Mouse (Mus musculus) erythroblast, embryonic 14.5 days (primary cell): Measurements from ENCODE around the gene Nup153. TPM values are rescaled to one million over a fixed set of nuclear protein-coding genes. Genes with fewer than 3 reads are reported as not detected.
A peak's percentile ranks its signal among the peaks of the same experiment; 100 is the strongest.

Experiments
- H3K27me3 ChIP-seq: 2 replicates; pipeline ENCODE4 v1.6.1; 2012; ENCODE audit warnings: inconsistent platforms; ENCODE audit not compliant: control insufficient read depth
- H3K36me3 ChIP-seq: 2 replicates; pipeline ENCODE4 v1.6.1; 2012; ENCODE audit warnings: mild to moderate bottlenecking, inconsistent platforms; ENCODE audit not compliant: control insufficient read depth
- H3K4me1 ChIP-seq: 2 replicates; pipeline ENCODE4 v1.6.1; 2012; ENCODE audit warnings: inconsistent platforms; ENCODE audit not compliant: control insufficient read depth
- H3K4me3 ChIP-seq: replicated peaks from 2 replicates; pipeline ENCODE3; 2012; ENCODE audit warnings: moderate library complexity, mild to moderate bottlenecking, inconsistent platforms
- H3K9me3 ChIP-seq: 2 replicates; pipeline ENCODE4 v1.6.1; 2012; ENCODE audit warnings: low read length, inconsistent platforms, mixed read lengths; ENCODE audit not compliant: control insufficient read depth
- GATA1 ChIP-seq: IDR thresholded peaks from 2 replicates; pipeline ENCODE4 v1.6.1; 2012; ENCODE audit warnings: low read length, inconsistent platforms, mixed read lengths
- TAL1 ChIP-seq: IDR thresholded peaks from 3 replicates; pipeline ENCODE4 v1.6.1; 2012; ENCODE audit warnings: low read length, inconsistent platforms, mixed read lengths
- polyA plus RNA-seq: library from polyadenylated mRNA; stranded (reverse); fragments of >175 nt; gene quantifications from 2 replicates; pipeline ENCODE4 v1.2.3, GENCODE M21; 2012

Nup153 gene
- polyA plus RNA-seq, 1 experiment: 1.6 TPM

- no peak overlapping the region for H3K4me3 ChIP-seq
- H3K9me3 ChIP-seq: no peaks in the 10 kb centered on the region
- no peaks in the 10 kb centered on the region for H3K27me3 ChIP-seq
- no peaks in the 10 kb centered on the region; the same call in none of the 2 replicates for H3K36me3 ChIP-seq
- TF ChIP-seq TAL1 (no peak), GATA1 (no peak)
- no peaks in the 10 kb centered on the region for H3K4me1 ChIP-seq
Measured at GRCm38 (mm10) chr13:46758627-46759026, 30.9 kb upstream of the Nup153 start.

- no peak overlapping the region for H3K4me3 ChIP-seq
- H3K36me3 ChIP-seq: no peaks in the 10 kb centered on the region; the same call in none of the 2 replicates
- no peaks in the 10 kb centered on the region for H3K9me3 ChIP-seq
- H3K4me1 ChIP-seq: no peaks in the 10 kb centered on the region
- H3K27me3 ChIP-seq: no peaks in the 10 kb centered on the region
- TF ChIP-seq TAL1 (no peak), GATA1 (no peak)
Measured at GRCm38 (mm10) chr13:46757946-46758345, 30.2 kb upstream of the Nup153 start.

- TF ChIP-seq TAL1: no peak
- TF ChIP-seq GATA1: no peak
- H3K9me3 ChIP-seq: no peaks in the 10 kb centered on the region
Measured at GRCm38 (mm10) chr13:46753294-46753693, 25.6 kb upstream of the Nup153 start.

GRCm38 (mm10) chr13:46752566-46753229 is 25.0 kb upstream of the Nup153 start:
- H3K36me3 ChIP-seq: peaks cover 2% of the 10 kb centered on the region; the same call in 1 of the 2 replicates
- no peak overlapping the region for H3K4me3 ChIP-seq
- no peaks in the 10 kb centered on the region for H3K9me3 ChIP-seq
- H3K4me1 ChIP-seq: peaks cover 13% of the 10 kb centered on the region
- no peaks in the 10 kb centered on the region for H3K27me3 ChIP-seq
- no peak for TF ChIP-seq GATA1
- no peak for TF ChIP-seq TAL1

More at GRCm38 (mm10) chr13:46753294-46753693, 25.6 kb upstream of the Nup153 start:
- Histone ChIP-seq H3K4me1 (peaks cover 8% of the 10 kb centered on the region), H3K4me3 (no peak overlapping the region), H3K36me3 (peaks cover 2% of the 10 kb centered on the region; the same call in 1 of the 2 replicates), H3K27me3 (no peaks in the 10 kb centered on the region)

- H3K27me3 ChIP-seq: no peaks in the 10 kb centered on the region; the same call in 1 of the 2 replicates
- H3K9me3 ChIP-seq: no peaks in the 10 kb centered on the region
- peaks cover 2% of the 10 kb centered on the region; the same call in 1 of the 2 replicates for H3K36me3 ChIP-seq
- no peak overlapping the region for H3K4me3 ChIP-seq
- peaks cover 18% of the 10 kb centered on the region for H3K4me1 ChIP-seq
- TF ChIP-seq GATA1 (no peak), TAL1 (no peak)
Measured at GRCm38 (mm10) chr13:46748138-46748873, 20.6 kb upstream of the Nup153 start.

- no peaks in the 10 kb centered on the region; the same call in 1 of the 2 replicates for H3K27me3 ChIP-seq
- H3K9me3 ChIP-seq: no peaks in the 10 kb centered on the region
- TF ChIP-seq GATA1 (no peak), TAL1 (no peak)
- H3K4me1 ChIP-seq: peaks cover 32% of the 10 kb centered on the region
- no peaks in the 10 kb centered on the region for H3K36me3 ChIP-seq
- H3K4me3 ChIP-seq: no peak overlapping the region
Measured at GRCm38 (mm10) chr13:46743821-46744220, 16.1 kb upstream of the Nup153 start.

GRCm38 (mm10) chr13:46742367-46742766 is 14.6 kb upstream of the Nup153 start:
- Histone ChIP-seq H3K36me3 (no peaks in the 10 kb centered on the region), H3K4me1 (peaks cover 24% of the 10 kb centered on the region), H3K4me3 (no peak overlapping the region), H3K9me3 (no peaks in the 10 kb centered on the region), H3K27me3 (no peaks in the 10 kb centered on the region; the same call in 1 of the 2 replicates)
- peak; percentile 33; the same call in 2 of the 3 replicates for TF ChIP-seq TAL1
- TF ChIP-seq GATA1: no peak

- no peaks in the 10 kb centered on the region; the same call in 1 of the 2 replicates for H3K27me3 ChIP-seq
- peaks cover 43% of the 10 kb centered on the region for H3K4me1 ChIP-seq
- H3K9me3 ChIP-seq: no peaks in the 10 kb centered on the region
- H3K4me3 ChIP-seq: no peak overlapping the region
- H3K36me3 ChIP-seq: no peaks in the 10 kb centered on the region
- TF ChIP-seq TAL1 (no peak), GATA1 (no peak)
Measured at GRCm38 (mm10) chr13:46739426-46739825, 11.7 kb upstream of the Nup153 start.

- no peaks in the 10 kb centered on the region for H3K9me3 ChIP-seq
- H3K36me3 ChIP-seq: no peaks in the 10 kb centered on the region
- no peak overlapping the region for H3K4me3 ChIP-seq
- H3K27me3 ChIP-seq: no peaks in the 10 kb centered on the region
- TF ChIP-seq GATA1 (no peak), TAL1 (no peak)
- H3K4me1 ChIP-seq: peaks cover 30% of the 10 kb centered on the region
Measured at GRCm38 (mm10) chr13:46737482-46737881, 9.7 kb upstream of the Nup153 start.
